Mouse (Mus musculus) lung, adult 2 months (tissue): Measurements from ENCODE around the gene Arid2.

Experiments used
- CTCF ChIP-seq: fragments of 200-500 bp; IDR thresholded peaks from 2 replicates; pipeline ENCODE4 v1.5.1; 2011; ENCODE audit warnings: mild to moderate bottlenecking, low read length, control low read depth; ENCODE audit not compliant: insufficient read depth
- POLR2A ChIP-seq: fragments of 200-500 bp; IDR thresholded peaks from 2 replicates; pipeline ENCODE4 v1.6.1; 2011; ENCODE audit warnings: low read depth, mild to moderate bottlenecking, control low read depth, low read length, borderline replicate concordance; ENCODE audit errors: extremely low read depth

- no peak for TF ChIP-seq CTCF
- no peak for TF ChIP-seq POLR2A
Measured at GRCm38 (mm10) chr15:96238071-96238470, 49.2 kb upstream of the Arid2 start.
